Mouse (Mus musculus) adrenal gland, postnatal 4 days (tissue): ENCODE data around the gene Tas2r130. TPM values are rescaled to one million over a fixed set of nuclear protein-coding genes. Genes with fewer than 3 reads are reported as not detected.
"Not testable (repeated sequence)": the region's sequence is repeated elsewhere in the genome, so short reads cannot be mapped to it uniquely, and the experiment has no call there.

Experiments used
- DNase-seq, 2 experiments: peaks; one replicate each; pipeline ENCODE4 v3.0.0; 2021 to 2022; ENCODE audit warnings: low spot score in 2 of 2, mixed read lengths in 2 of 2
- long read RNA-seq, 2 experiments: library from polyadenylated mRNA; stranded (forward); transcript quantifications; one replicate each; pipeline ENCODE4 v2.0.0; 2021
- total RNA-seq, 2 experiments: library from RNA; stranded (reverse); gene quantifications; 2 replicates each; pipeline ENCODE4 v1.2.3; 2021

Tas2r130 gene
- not detected for total RNA-seq
- long read RNA-seq, experiment 1: 0 reads
- long read RNA-seq, experiment 2: 0 reads

DNA sequence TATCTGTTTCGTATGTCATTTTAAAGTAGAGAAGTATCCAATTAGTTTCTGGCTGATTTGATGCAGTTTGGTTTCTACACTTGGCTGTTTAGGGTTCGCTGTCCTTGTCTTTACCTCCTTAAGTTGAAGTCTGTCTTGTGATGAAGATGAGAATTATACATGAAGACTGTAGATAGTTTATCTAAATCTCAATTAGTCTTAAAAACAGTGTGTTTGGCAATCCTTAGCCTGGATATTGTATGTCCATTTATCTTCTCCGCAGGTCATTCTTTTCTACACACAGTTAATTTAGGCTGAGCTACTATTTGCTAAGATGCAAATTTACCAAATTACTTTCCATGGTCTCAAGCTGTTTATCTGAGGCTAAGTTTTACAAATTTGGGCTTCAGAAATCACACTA, at the start of gene Tas2r130:
Gene Tas2r130 (minus strand): TSS at position 101 of the 400 bp plus-strand sequence.
- DNase-seq: no peak

DNA sequence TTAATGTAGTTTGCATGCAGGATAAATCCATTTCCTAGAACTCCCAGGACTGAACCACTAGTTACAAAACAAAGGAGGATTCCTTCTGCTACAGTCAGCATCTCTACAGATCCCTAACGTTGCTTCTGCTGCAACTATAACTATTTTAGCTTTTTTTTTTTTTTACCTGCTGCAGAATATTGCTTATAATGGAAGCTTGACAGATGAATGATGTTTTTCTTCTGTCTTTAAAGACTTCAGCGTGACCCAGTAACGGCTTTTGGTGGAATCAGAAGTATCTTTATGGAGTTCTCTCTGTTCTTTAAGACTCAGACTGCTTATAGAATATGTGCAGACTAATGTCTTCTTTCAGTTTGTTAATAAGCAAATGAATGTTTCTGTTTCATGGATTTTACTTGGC, 48.1 kb upstream of the Tas2r130 start, which contains the start of gene Tas2r106:
Gene Tas2r106 (minus strand): TSS at position 101 of the 400 bp plus-strand sequence.
- DNase-seq: no peak

DNA sequence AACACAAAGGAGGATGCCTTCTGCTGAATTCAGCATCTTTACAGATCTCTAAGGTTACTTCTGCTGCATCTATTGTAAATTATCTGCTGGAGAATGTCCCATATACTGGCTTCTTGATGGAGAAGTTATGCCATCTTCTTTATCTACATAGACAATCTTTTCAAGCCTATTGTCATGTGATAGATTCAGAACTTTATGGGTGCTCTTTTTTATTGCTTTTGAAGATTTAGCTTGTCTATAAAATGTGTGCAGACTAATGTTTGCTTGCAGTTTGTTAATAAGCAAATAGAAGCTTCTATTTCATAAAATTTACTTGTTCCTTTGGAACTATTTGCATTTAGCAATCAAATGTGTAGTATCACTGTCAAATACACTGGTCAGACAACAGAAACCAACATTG, 29.3 kb upstream of the Tas2r130 start, which contains the start of gene Tas2r107:
Gene Tas2r107 (minus strand): TSS at position 101 of the 400 bp plus-strand sequence.
- no peak for DNase-seq

GRCm38 (mm10) chr6:131609956-131610355, 20.8 kb downstream of the Tas2r130 start:
- not testable (repeated sequence) for DNase-seq

- no peak for DNase-seq
Observed at GRCm38 (mm10) chr6:131604821-131605220, 25.9 kb downstream of the Tas2r130 start.

Other genes with a start within 250 kb of the Tas2r130 start
- gene Ybx3, start 242.4 kb downstream of the Tas2r130 start, total RNA-seq: 100 to 1,000 TPM; 197 to 198 TPM
- not detected for gene 5430401F13Rik, start 144.5 kb downstream of the Tas2r130 start, total RNA-seq
- not detected for gene Gm6619, start 144.5 kb downstream of the Tas2r130 start, total RNA-seq
- not detected for gene Tas2r107, start 29.2 kb upstream of the Tas2r130 start, total RNA-seq
- gene Tas2r106, start 48.0 kb upstream of the Tas2r130 start, total RNA-seq: not detected
- not detected for gene Tas2r104, start 54.8 kb upstream of the Tas2r130 start, total RNA-seq
- gene Tas2r105, start 56.6 kb upstream of the Tas2r130 start, total RNA-seq: not detected
- not detected for gene Tas2r114, start 59.2 kb upstream of the Tas2r130 start, total RNA-seq